Mouse (Mus musculus) cerebellum, postnatal 4 days (tissue): Measurements from ENCODE around the gene Sdk2.

Experiments
- DNase-seq, 2 experiments: peaks; one replicate each; pipeline ENCODE4 v3.0.0; 2022; ENCODE audit warnings: low spot score in 2 of 2, mixed read lengths in 1 of 2

Sdk2 gene

GRCm38 (mm10) chr11:114046927-114047326 is 19.9 kb downstream of the Sdk2 start:
- no peak for DNase-seq

- no peak for DNase-seq
Measured at GRCm38 (mm10) chr11:114044373-114044772, 22.5 kb downstream of the Sdk2 start.

- DNase-seq, result no peak
Measured at GRCm38 (mm10) chr11:114043530-114043929, 23.3 kb downstream of the Sdk2 start.

GRCm38 (mm10) chr11:114040391-114041035 is 26.3 kb downstream of the Sdk2 start:
- peak in 1 of 2 experiments; percentile 69 for DNase-seq

GRCm38 (mm10) chr11:114038036-114038435 is 28.8 kb downstream of the Sdk2 start:
- no peak for DNase-seq

GRCm38 (mm10) chr11:114031491-114031890 is 35.4 kb downstream of the Sdk2 start:
- no peak for DNase-seq

- no peak for DNase-seq
Measured at GRCm38 (mm10) chr11:114030214-114030613, 36.6 kb downstream of the Sdk2 start.

GRCm38 (mm10) chr11:114028512-114028911 is 38.3 kb downstream of the Sdk2 start:
- no peak for DNase-seq

- DNase-seq, result no peak
Measured at GRCm38 (mm10) chr11:114028021-114028420, 38.8 kb downstream of the Sdk2 start.

GRCm38 (mm10) chr11:114025056-114025455 is 41.8 kb downstream of the Sdk2 start:
- DNase-seq, result no peak

GRCm38 (mm10) chr11:114023965-114024364 is 42.9 kb downstream of the Sdk2 start:
- DNase-seq, result no peak

GRCm38 (mm10) chr11:114022166-114022565 is 44.7 kb downstream of the Sdk2 start:
- no peak for DNase-seq

GRCm38 (mm10) chr11:114019087-114019486 is 47.8 kb downstream of the Sdk2 start:
- DNase-seq, result no peak

- no peak for DNase-seq
Measured at GRCm38 (mm10) chr11:114016889-114017392, 49.9 kb downstream of the Sdk2 start.

- DNase-seq, result peak in 1 of 2 experiments; percentile 18
Measured at GRCm38 (mm10) chr11:114016108-114016888, 50.5 kb downstream of the Sdk2 start.

- no peak for DNase-seq
Measured at GRCm38 (mm10) chr11:114011523-114011922, 55.3 kb downstream of the Sdk2 start.

GRCm38 (mm10) chr11:114005879-114006278 is 61.0 kb downstream of the Sdk2 start:
- DNase-seq, result no peak

- DNase-seq, result no peak
Measured at GRCm38 (mm10) chr11:114004651-114005050, 62.2 kb downstream of the Sdk2 start.

GRCm38 (mm10) chr11:114003195-114003594 is 63.7 kb downstream of the Sdk2 start:
- no peak for DNase-seq

- no peak for DNase-seq
Measured at GRCm38 (mm10) chr11:114000051-114000450, 66.8 kb downstream of the Sdk2 start.

GRCm38 (mm10) chr11:113998702-113999101 is 68.1 kb downstream of the Sdk2 start:
- no peak for DNase-seq

GRCm38 (mm10) chr11:113993921-113994320 is 72.9 kb downstream of the Sdk2 start:
- DNase-seq, result no peak

- no peak for DNase-seq
Measured at GRCm38 (mm10) chr11:113992894-113993293, 74.0 kb downstream of the Sdk2 start.
